Mouse (Mus musculus) spleen, adult 2 months (tissue): Measurements from ENCODE around the gene Pnkd.

Source experiments
- CTCF ChIP-seq: fragments of 200-500 bp; IDR thresholded peaks from 2 replicates; pipeline ENCODE4 v1.5.1; 2011; ENCODE audit warnings: mild to moderate bottlenecking, inconsistent platforms; ENCODE audit not compliant: insufficient read depth, insufficient read length, insufficient replicate concordance; ENCODE audit errors: extremely low read depth
- POLR2A ChIP-seq: fragments of 200-500 bp; IDR thresholded peaks from 2 replicates; pipeline ENCODE4 v1.6.1; 2011; ENCODE audit warnings: low read depth, low read length, inconsistent platforms

DNA sequence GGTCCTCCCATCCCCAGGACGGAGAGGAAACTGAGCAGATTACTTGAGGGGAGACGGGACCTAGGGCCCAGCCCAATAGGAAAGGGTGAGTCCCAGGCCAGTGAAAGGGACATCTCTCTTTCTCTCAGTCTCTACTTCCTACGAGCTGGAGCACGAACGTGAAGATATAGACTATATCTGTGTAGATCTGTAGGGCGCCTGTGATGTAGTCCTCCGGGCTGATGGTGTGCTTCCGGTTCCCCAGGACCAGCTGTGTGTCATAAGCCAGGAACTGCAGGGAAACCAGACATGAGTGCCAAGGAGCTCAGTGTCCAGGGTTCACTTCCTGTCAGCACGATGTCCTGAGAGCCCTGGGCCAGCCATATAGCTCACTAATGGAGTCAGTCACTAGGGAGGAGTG lies 4.5 kb downstream of the Pnkd start:
- TF ChIP-seq POLR2A (no peak), CTCF (no peak)
